Mouse (Mus musculus) forebrain, embryonic 15.5 days (tissue): ENCODE measurements at regions not wholly inside any gene's neighbourhood (a gene's known extent, or its start where the extent isn't known, plus 50 kb on each side); places are given as distances from the start of the nearest gene placed in this dataset.
"Not testable (repeated sequence)": the region's sequence is repeated elsewhere in the genome, so short reads cannot be mapped to it uniquely, and the experiment has no call there.

ENCODE experiments used
- ATAC-seq: fragments of 200-750 bp; cut with Nextera tagmentation; replicated peaks from 2 replicates; pipeline ENCODE4 v1.8.0; 2017; ENCODE audit warnings: mild to moderate bottlenecking, moderate TSS enrichment, moderate library complexity
- H3K27ac ChIP-seq: fragments of 300-500 bp; sonication (generic); replicated peaks from 2 replicates; pipeline ENCODE4 v1.5.1; 2015; ENCODE audit warnings: mild to moderate bottlenecking, inconsistent platforms
- H3K27me3 ChIP-seq: fragments of 300-500 bp; sonication (generic); 2 replicates; pipeline ENCODE4 v1.6.1; 2015; ENCODE audit warnings: inconsistent platforms
- H3K36me3 ChIP-seq: fragments of 300-500 bp; sonication (generic); 2 replicates; pipeline ENCODE4 v1.6.1; 2015; ENCODE audit warnings: mild to moderate bottlenecking, inconsistent platforms
- H3K4me1 ChIP-seq: fragments of 300-500 bp; sonication (generic); 2 replicates; pipeline ENCODE4 v1.6.1; 2015; ENCODE audit warnings: inconsistent platforms
- H3K4me2 ChIP-seq: fragments of 300-500 bp; sonication (generic); replicated peaks from 2 replicates; pipeline ENCODE4 v1.6.1; 2015; ENCODE audit warnings: mild to moderate bottlenecking, inconsistent platforms
- H3K4me3 ChIP-seq: fragments of 300-500 bp; sonication (generic); 2 replicates; pipeline ENCODE4 v1.5.1; 2015; ENCODE audit warnings: mild to moderate bottlenecking, inconsistent platforms
- H3K9ac ChIP-seq: fragments of 300-500 bp; sonication (generic); replicated peaks from 2 replicates; pipeline ENCODE4 v1.6.1; 2015; ENCODE audit warnings: mild to moderate bottlenecking, inconsistent platforms
- H3K9me3 ChIP-seq: fragments of 300-500 bp; sonication (generic); 2 replicates; pipeline ENCODE4 v1.6.1; 2016; ENCODE audit warnings: inconsistent platforms
- WGBS: fragments of 180-500 bp; shearing (Covaris S2); methylation state at CpG from one replicate; pipeline ENCODE4 v1.1.7; 2015; ENCODE audit warnings: mixed read lengths; 5-methylcytosine and 5-hydroxymethylcytosine counted together

- Histone ChIP-seq H3K36me3 (no peaks in the 10 kb centered on the region), H3K27me3 (no peaks in the 10 kb centered on the region), H3K9me3 (no peaks in the 10 kb centered on the region), H3K4me3 (no peak overlapping the region), H3K4me2 (no peak overlapping the region), H3K4me1 (no peaks in the 10 kb centered on the region), H3K9ac (no peak overlapping the region), H3K27ac (no peak overlapping the region)
- WGBS = 91% methylated on average over 1 of the region's 1 CpGs
- ATAC-seq = no peak
These were observed 348.7 kb upstream of the Cpeb2 start for GRCm38 (mm10) chr5:42884251-42884650.

DNA sequence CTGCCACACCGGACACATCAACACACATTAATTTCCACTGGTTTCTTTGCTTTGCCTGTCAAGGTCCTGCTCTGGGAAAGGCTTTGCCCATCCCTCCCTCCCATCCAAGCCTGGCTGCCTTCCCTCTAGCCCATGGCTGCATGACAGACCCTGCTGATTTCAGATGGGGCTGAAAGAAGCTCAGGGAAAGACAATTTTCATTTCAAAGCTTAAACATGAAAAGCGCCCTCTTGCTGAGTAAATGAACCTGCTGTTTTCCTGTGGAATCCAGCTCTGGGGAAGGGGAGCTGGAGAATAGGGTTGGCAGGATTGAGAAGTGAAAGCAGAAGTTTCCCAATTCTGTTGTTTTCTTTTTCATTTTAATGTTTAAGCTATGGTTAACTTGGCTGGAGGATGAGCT is 341.1 kb upstream of the Cpeb2 start:
- peak; percentile 64; the same call in 1 of the 2 replicates for ATAC-seq
- Histone ChIP-seq H3K27me3 (no peaks in the 10 kb centered on the region), H3K4me2 (no peak overlapping the region), H3K4me3 (no peak overlapping the region), H3K9me3 (no peaks in the 10 kb centered on the region), H3K36me3 (no peaks in the 10 kb centered on the region), H3K4me1 (no peaks in the 10 kb centered on the region), H3K9ac (no peak overlapping the region), H3K27ac (no peak overlapping the region)
- WGBS = 27% methylated on average over 2 of the region's 2 CpGs

- Histone ChIP-seq H3K36me3 (no peaks in the 10 kb centered on the region), H3K27ac (no peak overlapping the region), H3K9me3 (no peaks in the 10 kb centered on the region), H3K4me2 (no peak overlapping the region), H3K4me3 (no peak overlapping the region), H3K4me1 (no peaks in the 10 kb centered on the region), H3K27me3 (no peaks in the 10 kb centered on the region), H3K9ac (no peak overlapping the region)
- ATAC-seq = no peak
- 57% methylated on average over 3 of the region's 3 CpGs for WGBS
These were observed 326.8 kb upstream of the Cpeb2 start for GRCm38 (mm10) chr5:42906136-42906535.

- WGBS = 58% methylated on average over 3 of the region's 3 CpGs
- no peak for ATAC-seq
- Histone ChIP-seq H3K9me3 (no peaks in the 10 kb centered on the region), H3K27ac (no peak overlapping the region), H3K9ac (no peak overlapping the region), H3K4me2 (no peak overlapping the region), H3K4me1 (no peaks in the 10 kb centered on the region), H3K4me3 (no peak overlapping the region), H3K36me3 (no peaks in the 10 kb centered on the region), H3K27me3 (no peaks in the 10 kb centered on the region)
These were observed 313.6 kb upstream of the Cpeb2 start for GRCm38 (mm10) chr5:42919328-42919727.

DNA sequence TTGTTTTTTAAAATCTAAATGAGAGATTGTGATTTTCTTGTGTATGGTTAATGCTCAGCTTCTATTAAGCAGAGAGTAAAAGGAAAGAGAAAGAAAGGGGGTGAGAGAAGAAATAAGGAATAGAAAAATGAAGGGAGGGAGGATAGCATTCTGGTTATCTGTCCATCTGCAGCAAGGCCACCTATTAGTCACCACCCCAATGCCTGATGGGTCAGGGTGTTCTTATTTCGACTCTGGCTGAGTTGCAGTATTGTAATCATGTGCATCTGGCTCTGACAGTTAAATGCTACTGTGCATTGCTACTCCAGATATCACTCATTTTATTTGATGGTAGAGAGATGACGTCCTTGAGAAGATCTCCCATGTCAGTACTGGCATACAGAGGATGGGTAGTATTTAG is 300.9 kb upstream of the Cpeb2 start:
- Histone ChIP-seq H3K4me1 (no peaks in the 10 kb centered on the region), H3K27me3 (no peaks in the 10 kb centered on the region), H3K36me3 (no peaks in the 10 kb centered on the region), H3K27ac (no peak overlapping the region), H3K9ac (no peak overlapping the region), H3K9me3 (no peaks in the 10 kb centered on the region), H3K4me2 (no peak overlapping the region), H3K4me3 (no peak overlapping the region)
- ATAC-seq = no peak
- WGBS = 81% methylated on average over 2 of the region's 2 CpGs

DNA sequence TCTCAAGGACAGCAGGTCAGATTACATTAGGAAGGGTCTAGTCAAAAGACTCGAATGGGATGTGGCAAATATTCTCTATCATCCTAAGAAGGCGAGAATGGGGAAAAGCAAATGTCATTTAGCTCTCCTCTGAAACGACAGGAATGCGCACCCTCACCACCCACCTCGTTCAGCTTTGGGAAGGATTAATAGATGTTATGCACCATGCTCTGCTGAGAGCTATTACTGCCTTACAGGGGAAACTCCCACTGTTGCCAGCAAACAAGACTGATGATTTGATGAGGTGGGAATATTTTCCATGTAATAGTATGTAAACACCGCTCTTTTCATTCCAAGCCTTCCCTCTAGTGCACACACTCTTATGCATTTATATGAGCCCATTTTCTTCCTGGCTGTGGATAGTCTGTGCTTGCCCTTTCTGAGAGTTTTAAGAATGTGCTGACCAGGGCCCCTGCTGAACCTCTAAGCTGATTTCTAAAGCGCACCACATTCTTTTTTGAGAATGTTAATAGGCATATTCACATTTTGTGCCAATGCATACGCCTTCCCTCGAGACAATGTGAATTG is 273.6 kb upstream of the Cpeb2 start:
- H3K9ac ChIP-seq = no peak overlapping the region
- H3K27ac ChIP-seq = no peak overlapping the region
- no peak overlapping the region for H3K4me2 ChIP-seq
- no peaks in the 10 kb centered on the region for H3K9me3 ChIP-seq
- no peaks in the 10 kb centered on the region for H3K27me3 ChIP-seq
- ATAC-seq = no peak
- 61% methylated on average over 9 of the region's 9 CpGs for WGBS
- H3K4me3 ChIP-seq = no peak overlapping the region
- no peaks in the 10 kb centered on the region for H3K4me1 ChIP-seq
- no peaks in the 10 kb centered on the region for H3K36me3 ChIP-seq

- H3K4me1 ChIP-seq, ATAC-seq, H3K36me3 ChIP-seq, H3K9ac ChIP-seq, H3K9me3 ChIP-seq, H3K4me2 ChIP-seq, H3K4me3 ChIP-seq, H3K27ac ChIP-seq, H3K27me3 ChIP-seq: not testable (repeated sequence)
- 92% methylated on average over 2 of the region's 2 CpGs for WGBS
These were observed 266.0 kb upstream of the Cpeb2 start for GRCm38 (mm10) chr5:42966952-42967351.

- no peaks in the 10 kb centered on the region for H3K27me3 ChIP-seq
- no peak overlapping the region for H3K4me3 ChIP-seq
- H3K9ac ChIP-seq = no peak overlapping the region
- H3K9me3 ChIP-seq = no peaks in the 10 kb centered on the region
- ATAC-seq = no peak
- no peaks in the 10 kb centered on the region for H3K4me1 ChIP-seq
- no peak overlapping the region for H3K27ac ChIP-seq
- no peaks in the 10 kb centered on the region for H3K36me3 ChIP-seq
- no peak overlapping the region for H3K4me2 ChIP-seq
These were observed 263.8 kb upstream of the Cpeb2 start for GRCm38 (mm10) chr5:42969209-42969608.

DNA sequence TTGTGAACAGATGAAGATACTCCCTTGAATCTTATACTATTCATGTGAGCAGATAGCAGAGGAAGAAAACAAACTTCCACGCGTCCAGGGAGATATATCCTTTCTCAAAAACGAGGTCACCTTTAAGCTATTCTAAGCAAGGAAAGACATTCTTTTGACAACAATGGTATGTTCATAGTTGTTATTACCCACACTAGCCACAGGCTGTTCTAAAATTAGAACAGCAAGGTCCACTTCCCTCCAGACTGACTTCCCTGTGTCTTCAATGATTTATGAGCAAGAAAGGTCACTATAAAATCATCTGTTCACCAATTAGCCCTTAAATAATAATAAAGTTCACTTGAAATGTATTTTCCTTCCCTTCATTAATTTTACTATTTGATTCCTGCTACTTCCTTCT is 263.3 kb upstream of the Cpeb2 start:
- ATAC-seq = no peak
- H3K36me3 ChIP-seq = no peaks in the 10 kb centered on the region
- no peak overlapping the region for H3K27ac ChIP-seq
- H3K4me1 ChIP-seq = no peaks in the 10 kb centered on the region
- no peak overlapping the region for H3K9ac ChIP-seq
- no peak overlapping the region for H3K4me3 ChIP-seq
- H3K9me3 ChIP-seq = no peaks in the 10 kb centered on the region
- H3K27me3 ChIP-seq = no peaks in the 10 kb centered on the region
- no peak overlapping the region for H3K4me2 ChIP-seq
- WGBS = 88% methylated on average over 3 of the region's 3 CpGs

- Histone ChIP-seq H3K36me3 (no peaks in the 10 kb centered on the region), H3K9me3 (no peaks in the 10 kb centered on the region)
- ATAC-seq = no peak
These were observed 255.9 kb upstream of the Cpeb2 start for GRCm38 (mm10) chr5:42977108-42977507.

DNA sequence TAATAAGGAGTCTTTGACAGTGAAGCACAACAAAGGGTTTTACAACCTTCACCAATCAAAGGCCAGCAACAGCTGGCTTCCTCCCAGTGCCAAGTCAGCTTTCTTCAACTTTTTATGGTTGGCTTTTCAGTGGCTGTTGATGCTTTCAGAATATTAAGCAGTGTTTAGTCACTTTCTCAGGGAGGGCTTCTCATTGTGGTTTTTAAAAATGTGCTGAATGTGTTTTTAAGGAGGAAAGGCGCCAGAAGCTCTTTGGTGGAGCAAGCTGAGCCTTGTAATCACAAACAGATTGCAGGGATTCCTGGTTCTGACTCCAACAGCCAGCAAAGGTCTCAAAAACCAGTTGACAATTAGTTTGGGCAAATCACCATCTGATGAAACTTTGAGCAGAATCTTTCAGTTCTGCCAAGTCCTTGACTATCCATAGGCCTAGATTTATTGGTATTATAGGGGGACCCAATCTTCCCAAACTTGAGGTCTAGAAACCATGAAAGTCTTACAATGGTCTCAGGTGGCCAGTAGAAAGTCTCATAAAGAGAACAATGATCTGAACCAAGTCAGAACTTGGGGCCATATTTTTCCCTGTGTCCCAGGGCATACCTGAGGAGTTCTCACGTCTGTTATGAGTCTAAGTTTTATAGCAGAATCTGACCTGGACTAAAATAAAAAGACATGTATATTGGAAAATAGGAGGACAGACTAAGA is 251.9 kb upstream of the Cpeb2 start:
- ATAC-seq = no peak
- H3K36me3 ChIP-seq = no peaks in the 10 kb centered on the region
- H3K9ac ChIP-seq = no peak overlapping the region
- H3K27me3 ChIP-seq = no peaks in the 10 kb centered on the region
- WGBS = 71% methylated on average over 2 of the region's 2 CpGs
- H3K27ac ChIP-seq = no peak overlapping the region
- no peak overlapping the region for H3K4me2 ChIP-seq
- no peaks in the 10 kb centered on the region for H3K9me3 ChIP-seq
- H3K4me3 ChIP-seq = no peak overlapping the region
- no peaks in the 10 kb centered on the region for H3K4me1 ChIP-seq

More at GRCm38 (mm10) chr5:42977108-42977507, 255.9 kb upstream of the Cpeb2 start:
- Histone ChIP-seq H3K4me1 (no peaks in the 10 kb centered on the region), H3K4me3 (no peak overlapping the region), H3K27ac (no peak overlapping the region), H3K27me3 (no peaks in the 10 kb centered on the region), H3K9ac (no peak overlapping the region), H3K4me2 (no peak overlapping the region)
- 93% methylated on average over 4 of the region's 4 CpGs for WGBS

- ATAC-seq = no peak
- no peak overlapping the region for H3K27ac ChIP-seq
- H3K4me3 ChIP-seq = no peak overlapping the region
- H3K4me2 ChIP-seq = no peak overlapping the region
- no peaks in the 10 kb centered on the region for H3K36me3 ChIP-seq
- H3K9me3 ChIP-seq = no peaks in the 10 kb centered on the region
- no peaks in the 10 kb centered on the region for H3K4me1 ChIP-seq
- H3K9ac ChIP-seq = no peak overlapping the region
- 80% methylated on average over 4 of the region's 4 CpGs for WGBS
- no peaks in the 10 kb centered on the region for H3K27me3 ChIP-seq
These were observed 246.8 kb upstream of the Cpeb2 start for GRCm38 (mm10) chr5:42986203-42986602.
